Mouse (Mus musculus) CH12F3 (cell line): Measurements from ENCODE around the gene Nsun7.

Experiments used
- in situ Hi-C: fragments of 300-500 bp; cut with MboI; formaldehyde crosslinking; loops from 2 replicates; pipeline ENCODE4 v1.14.3; 2020; ENCODE audit warnings: low sequenced_read_pairs

Nsun7 gene

GRCm38 (mm10) chr5:66328766-66329165 lies 69.1 kb downstream of the Nsun7 start:
- in situ Hi-C loops, result no loop called here

- in situ Hi-C loops, result no loop called here
Observed at GRCm38 (mm10) chr5:66330806-66331205, 71.1 kb downstream of the Nsun7 start.

GRCm38 (mm10) chr5:66337025-66337968 lies 77.6 kb downstream of the Nsun7 start:
- in situ Hi-C loops, result no loop called here

GRCm38 (mm10) chr5:66337969-66338345 lies 78.3 kb downstream of the Nsun7 start:
- in situ Hi-C loops, result no loop called here

- in situ Hi-C loops, result no loop called here
Observed at GRCm38 (mm10) chr5:66338583-66338982, 78.9 kb downstream of the Nsun7 start.

GRCm38 (mm10) chr5:66340356-66341102 lies 80.8 kb downstream of the Nsun7 start:
- in situ Hi-C loops, result no loop called here

- in situ Hi-C loops, result no loop called here
Observed at GRCm38 (mm10) chr5:66341848-66342247, 82.2 kb downstream of the Nsun7 start.

- in situ Hi-C loops, result no loop called here
Observed at GRCm38 (mm10) chr5:66342285-66342684, 82.6 kb downstream of the Nsun7 start.

- in situ Hi-C loops, result no loop called here
Observed at GRCm38 (mm10) chr5:66344182-66344581, 84.5 kb downstream of the Nsun7 start.

GRCm38 (mm10) chr5:66345140-66345539 lies 85.4 kb downstream of the Nsun7 start:
- in situ Hi-C loops, result no loop called here

GRCm38 (mm10) chr5:66346756-66347155 lies 87.1 kb downstream of the Nsun7 start:
- in situ Hi-C loops, result no loop called here
